Mouse (Mus musculus): ENCODE results near the gene Ddx1.
"Not testable (repeated sequence)": the region's sequence is repeated elsewhere in the genome, so short reads cannot be mapped to it uniquely, and the experiment has no call there.

Ddx1 gene

GRCm38 (mm10) chr12:13208983-13209451, 40.0 kb downstream of the Ddx1 start:
- in situ Hi-C loops (cut with MboI; ENCODE audit: low pct_unique_long_range_greater_than_20kb in 1 of 2, low sequenced_read_pairs in 2 of 2, unreplicated experiment in 1 of 2) = loop anchor here (25.0 kb wide), 2 partner anchors 447 to 597 kb away; no protein-coding TSS in a partner anchor

GRCm38 (mm10) chr12:13208517-13208916, 40.5 kb downstream of the Ddx1 start:
- in situ Hi-C loops (cut with MboI; ENCODE audit: low pct_unique_long_range_greater_than_20kb in 1 of 2, low sequenced_read_pairs in 2 of 2, unreplicated experiment in 1 of 2) = loop anchor here (25.0 kb wide), 2 partner anchors 446 to 596 kb away; no protein-coding TSS in a partner anchor

GRCm38 (mm10) chr12:13207099-13207498, 41.9 kb downstream of the Ddx1 start:
- in situ Hi-C loops (cut with MboI; ENCODE audit: low pct_unique_long_range_greater_than_20kb in 1 of 2, low sequenced_read_pairs in 2 of 2, unreplicated experiment in 1 of 2) = loop anchor here (25.0 kb wide), 2 partner anchors 445 to 595 kb away; no protein-coding TSS in a partner anchor

GRCm38 (mm10) chr12:13205733-13206132, 43.3 kb downstream of the Ddx1 start:
- in situ Hi-C loops (cut with MboI; ENCODE audit: low pct_unique_long_range_greater_than_20kb in 1 of 2, low sequenced_read_pairs in 2 of 2, unreplicated experiment in 1 of 2) = loop anchor here (25.0 kb wide), 2 partner anchors 443 to 593 kb away; no protein-coding TSS in a partner anchor

- in situ Hi-C loops (cut with MboI; ENCODE audit: low pct_unique_long_range_greater_than_20kb in 1 of 2, low sequenced_read_pairs in 2 of 2, unreplicated experiment in 1 of 2) = loop anchor here (25.0 kb wide), 2 partner anchors 440 to 590 kb away; no protein-coding TSS in a partner anchor
Measured at GRCm38 (mm10) chr12:13202322-13202721, 46.7 kb downstream of the Ddx1 start.

- in situ Hi-C loops (cut with MboI; ENCODE audit: low pct_unique_long_range_greater_than_20kb in 1 of 2, low sequenced_read_pairs in 2 of 2, unreplicated experiment in 1 of 2) = loop anchor here (25.0 kb wide), 2 partner anchors 438 to 588 kb away; no protein-coding TSS in a partner anchor
Measured at GRCm38 (mm10) chr12:13200576-13200975, 48.4 kb downstream of the Ddx1 start.

GRCm38 (mm10) chr12:13199338-13200301, 49.4 kb downstream of the Ddx1 start:
- in situ Hi-C loops (cut with MboI; ENCODE audit: low pct_unique_long_range_greater_than_20kb in 1 of 2, low sequenced_read_pairs in 2 of 2, unreplicated experiment in 1 of 2) = loop anchor here (25.0 kb wide), 2 partner anchors 437 to 587 kb away; no protein-coding TSS in a partner anchor

GRCm38 (mm10) chr12:13198157-13198556, 50.9 kb downstream of the Ddx1 start:
- in situ Hi-C loops (cut with MboI; ENCODE audit: low pct_unique_long_range_greater_than_20kb in 1 of 2, low sequenced_read_pairs in 2 of 2, unreplicated experiment in 1 of 2) = no loop called here

- in situ Hi-C loops (cut with MboI; ENCODE audit: low pct_unique_long_range_greater_than_20kb in 1 of 2, low sequenced_read_pairs in 2 of 2, unreplicated experiment in 1 of 2) = no loop called here
Measured at GRCm38 (mm10) chr12:13196146-13196545, 52.9 kb downstream of the Ddx1 start.

- in situ Hi-C loops (cut with MboI; ENCODE audit: low pct_unique_long_range_greater_than_20kb in 1 of 2, low sequenced_read_pairs in 2 of 2, unreplicated experiment in 1 of 2) = no loop called here
Measured at GRCm38 (mm10) chr12:13195506-13195905, 53.5 kb downstream of the Ddx1 start.

GRCm38 (mm10) chr12:13188059-13188700, 60.8 kb downstream of the Ddx1 start:
- in situ Hi-C loops (cut with MboI; ENCODE audit: low pct_unique_long_range_greater_than_20kb in 1 of 2, low sequenced_read_pairs in 2 of 2, unreplicated experiment in 1 of 2) = no loop called here

GRCm38 (mm10) chr12:13186209-13186608, 62.8 kb downstream of the Ddx1 start:
- in situ Hi-C loops (cut with MboI; ENCODE audit: low pct_unique_long_range_greater_than_20kb in 1 of 2, low sequenced_read_pairs in 2 of 2, unreplicated experiment in 1 of 2) = no loop called here

GRCm38 (mm10) chr12:13184873-13185361, 64.1 kb downstream of the Ddx1 start:
- in situ Hi-C loops (cut with MboI; ENCODE audit: low pct_unique_long_range_greater_than_20kb in 1 of 2, low sequenced_read_pairs in 2 of 2, unreplicated experiment in 1 of 2) = no loop called here

- in situ Hi-C loops (cut with MboI; ENCODE audit: low pct_unique_long_range_greater_than_20kb in 1 of 2, low sequenced_read_pairs in 2 of 2, unreplicated experiment in 1 of 2) = not testable (repeated sequence)
Measured at GRCm38 (mm10) chr12:13184136-13184535, 64.9 kb downstream of the Ddx1 start.

GRCm38 (mm10) chr12:13182220-13182619, 66.8 kb downstream of the Ddx1 start:
- in situ Hi-C loops (cut with MboI; ENCODE audit: low pct_unique_long_range_greater_than_20kb in 1 of 2, low sequenced_read_pairs in 2 of 2, unreplicated experiment in 1 of 2) = no loop called here

GRCm38 (mm10) chr12:13181721-13182120, 67.3 kb downstream of the Ddx1 start:
- in situ Hi-C loops (cut with MboI; ENCODE audit: low pct_unique_long_range_greater_than_20kb in 1 of 2, low sequenced_read_pairs in 2 of 2, unreplicated experiment in 1 of 2) = no loop called here

GRCm38 (mm10) chr12:13180715-13181335, 68.2 kb downstream of the Ddx1 start:
- in situ Hi-C loops (cut with MboI; ENCODE audit: low pct_unique_long_range_greater_than_20kb in 1 of 2, low sequenced_read_pairs in 2 of 2, unreplicated experiment in 1 of 2) = no loop called here

GRCm38 (mm10) chr12:13180332-13180714, 68.7 kb downstream of the Ddx1 start:
- in situ Hi-C loops (cut with MboI; ENCODE audit: low pct_unique_long_range_greater_than_20kb in 1 of 2, low sequenced_read_pairs in 2 of 2, unreplicated experiment in 1 of 2) = no loop called here
